In the genomic region with DNA sequence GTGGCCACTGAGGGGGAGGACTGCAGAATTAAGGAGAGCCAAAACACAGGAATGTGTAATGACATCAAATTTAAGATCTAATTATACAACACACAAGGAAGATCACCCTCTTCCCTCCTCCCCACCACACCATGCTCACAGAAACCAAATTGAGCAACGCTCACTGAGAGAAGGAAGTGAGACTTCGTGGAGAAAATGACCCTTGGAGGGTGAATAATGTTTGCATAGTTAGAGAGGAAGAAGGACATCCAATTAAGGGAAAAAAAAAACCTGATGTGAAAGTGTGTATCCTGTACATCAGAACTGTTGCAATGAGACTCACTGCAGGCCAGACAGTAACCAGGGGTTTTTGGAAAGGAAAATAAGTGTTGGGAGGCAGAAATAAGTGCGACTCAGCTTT, we compare ENCODE assay signal across 23 mouse cellular contexts.
DNase-seq lines count a peak whose midpoint lies in the region; ATAC-seq and TF ChIP-seq lines count a peak whose summit lies in the region.
"Had no signal": no experiment of that assay in that cellular context is flagged by ENCODE, and none has a peak within 500 bp of the region (broad histone marks: within the 10 kb centered on the region; RNA-seq: fewer than 3 reads in every experiment).

No protein-coding gene starts in this region.

- ATAC-seq in liver, embryonic 11.5 days (replicated peaks; ENCODE audit: low FRiP score), result no peak
- peak; percentile 99 for ATAC-seq in megakaryocyte progenitor cell, adult 5-6 weeks (replicated peaks; ENCODE audit: poor library complexity)
- no peak for ATAC-seq in forebrain, embryonic 14.5 days
- ATAC-seq: inflammation-experienced regulatory T-cells, adult 6 months; Patski had no signal

- no peak overlapping the region for H3K27ac ChIP-seq in liver, adult 2 months (replicated peaks; ENCODE audit: insufficient read depth, low read depth, low read length)
- no peak overlapping the region for H3K27ac ChIP-seq in liver, embryonic 11.5 days (ENCODE audit: low read depth, low read length)
- peak overlapping the region; percentile 95 for H3K27ac ChIP-seq in bone marrow macrophage, adult 2 months (ENCODE audit: insufficient read depth, low read depth, low read length)
- H3K27ac ChIP-seq in forebrain, embryonic 14.5 days (ENCODE audit: low read depth, low read length), result no peak overlapping the region
- H3K27ac ChIP-seq: embryonic facial prominence, embryonic 10.5 days; forebrain, embryonic 12.5 days; hindbrain, embryonic 13.5 days; liver, embryonic 13.5 days; midbrain, embryonic 12.5 days; neural tube, embryonic 13.5 days had no signal

- no peaks in the 10 kb centered on the region for H3K79me2 ChIP-seq in liver, adult 2 months (ENCODE audit: control insufficient read depth, insufficient read depth, low read length)

- TF ChIP-seq POLR2A in liver, adult 2 months (IDR thresholded peaks at IDR 0.05; ENCODE audit: extremely low read depth, insufficient read depth, low read length), result no peak
- no peak for TF ChIP-seq POLR2A in bone marrow macrophage, adult 2 months (IDR thresholded peaks at IDR 0.05; ENCODE audit: borderline replicate concordance, low read depth, low read length)

- no peaks in the 10 kb centered on the region for H3K4me1 ChIP-seq in liver, adult 2 months (ENCODE audit: control insufficient read depth, insufficient read depth, low read length)
- H3K4me1 ChIP-seq in liver, embryonic 11.5 days (replicated peaks; ENCODE audit: control insufficient read depth, insufficient read depth, low read length), result no peaks in the 10 kb centered on the region
- H3K4me1 ChIP-seq in bone marrow macrophage, adult 2 months (ENCODE audit: control insufficient read depth, insufficient read depth, low read length), result peaks cover 31% of the 10 kb centered on the region
- no peaks in the 10 kb centered on the region for H3K4me1 ChIP-seq in forebrain, embryonic 14.5 days (ENCODE audit: control insufficient read depth, insufficient read depth, low read length)
- H3K4me1 ChIP-seq: forebrain, embryonic 12.5 days; hindbrain, embryonic 13.5 days; liver, embryonic 13.5 days; midbrain, embryonic 12.5 days; neural tube, embryonic 13.5 days had no signal

- DNase-seq in liver, adult 2 months (ENCODE audit: extremely low read depth, low read depth, low spot score), result peak; percentile 47
- DNase-seq in liver, embryonic 11.5 days (ENCODE audit: low spot score), result no peak
- DNase-seq in 416B (ENCODE audit: low read depth), result peak; percentile 85
- DNase-seq in spleen, postnatal 4 days (ENCODE audit: low spot score in 2 of 2), result no peak
- no peak for DNase-seq in forebrain, embryonic 14.5 days (ENCODE audit: low spot score)
- DNase-seq: adrenal gland, adult 8-10 months; cerebellum, adult 18-20 months; cerebellum, postnatal 36 days; gastrocnemius, postnatal 25 days; heart, postnatal 10 days; kidney, adult 2 months; kidney, postnatal 14 days; left cerebral cortex, postnatal 4 days; liver, embryonic 13.5 days had no signal

- TF ChIP-seq CTCF in liver, adult 2 months (IDR thresholded peaks at IDR 0.05; ENCODE audit: low read depth, low read length), result no peak
- TF ChIP-seq CTCF in bone marrow macrophage, adult 2 months (IDR thresholded peaks at IDR 0.05; ENCODE audit: low read depth, low read length), result no peak

- H3K9ac ChIP-seq in liver, adult 2 months (ENCODE audit: low read depth, low read length), result no peak overlapping the region
- H3K9ac ChIP-seq in liver, embryonic 11.5 days (ENCODE audit: low read depth, low read length), result no peak overlapping the region
- no peak overlapping the region for H3K9ac ChIP-seq in forebrain, embryonic 14.5 days (ENCODE audit: low read length)
- H3K9ac ChIP-seq: forebrain, embryonic 12.5 days; hindbrain, embryonic 13.5 days; liver, embryonic 13.5 days; midbrain, embryonic 12.5 days; neural tube, embryonic 13.5 days had no signal

- H3K4me2 ChIP-seq in liver, embryonic 11.5 days, result no peak overlapping the region
- no peak overlapping the region for H3K4me2 ChIP-seq in forebrain, embryonic 14.5 days (ENCODE audit: low read length)
- H3K4me2 ChIP-seq: forebrain, embryonic 12.5 days; hindbrain, embryonic 13.5 days; liver, embryonic 13.5 days; midbrain, embryonic 12.5 days; neural tube, embryonic 13.5 days had no signal

- H3K9me3 ChIP-seq in liver, embryonic 11.5 days (ENCODE audit: control insufficient read depth, low read length), result no peaks in the 10 kb centered on the region
- H3K9me3 ChIP-seq in forebrain, embryonic 14.5 days (replicated peaks; ENCODE audit: control insufficient read depth, low read length), result no peaks in the 10 kb centered on the region
- H3K9me3 ChIP-seq: embryonic facial prominence, embryonic 10.5 days; forebrain, embryonic 12.5 days; hindbrain, embryonic 13.5 days; liver, embryonic 13.5 days; midbrain, embryonic 12.5 days; neural tube, embryonic 13.5 days had no signal

- 50% methylated on average over 3 of the region's 3 CpGs for WGBS in liver, adult 2 months
- 56% methylated on average over 3 of the region's 3 CpGs for WGBS in liver, embryonic 11.5 days
- WGBS in forebrain, embryonic 14.5 days, result 77% methylated on average over 3 of the region's 3 CpGs

- no peaks in the 10 kb centered on the region for H3K27me3 ChIP-seq in liver, adult 2 months (ENCODE audit: control insufficient read depth, insufficient read depth, low read length)
- H3K27me3 ChIP-seq in liver, embryonic 11.5 days (replicated peaks; ENCODE audit: control insufficient read depth, insufficient read depth, low read length), result no peaks in the 10 kb centered on the region
- H3K27me3 ChIP-seq in forebrain, embryonic 14.5 days (replicated peaks; ENCODE audit: control insufficient read depth, insufficient read depth, low read length), result no peaks in the 10 kb centered on the region
- H3K27me3 ChIP-seq: forebrain, embryonic 12.5 days; hindbrain, embryonic 13.5 days; liver, embryonic 13.5 days; midbrain, embryonic 12.5 days; neural tube, embryonic 13.5 days had no signal

- H3K4me3 ChIP-seq in liver, adult 2 months (ENCODE audit: insufficient read depth, low read depth, low read length), result no peak overlapping the region
- H3K4me3 ChIP-seq in liver, embryonic 11.5 days (ENCODE audit: low read depth, low read length), result no peak overlapping the region
- H3K4me3 ChIP-seq in bone marrow macrophage, adult 2 months (ENCODE audit: insufficient read depth, low read length), result no peak overlapping the region
- H3K4me3 ChIP-seq in forebrain, embryonic 14.5 days (ENCODE audit: low read depth, low read length), result no peak overlapping the region
- H3K4me3 ChIP-seq: embryonic facial prominence, embryonic 10.5 days; forebrain, embryonic 12.5 days; hindbrain, embryonic 13.5 days; liver, embryonic 13.5 days; midbrain, embryonic 12.5 days; neural tube, embryonic 13.5 days had no signal

- no peaks in the 10 kb centered on the region for H3K36me3 ChIP-seq in liver, adult 2 months (ENCODE audit: control insufficient read depth, insufficient read depth, low read length)
- H3K36me3 ChIP-seq in liver, embryonic 11.5 days (ENCODE audit: control insufficient read depth, insufficient read depth, low read length), result no peaks in the 10 kb centered on the region
- H3K36me3 ChIP-seq in forebrain, embryonic 14.5 days (ENCODE audit: control insufficient read depth, insufficient read depth, low read length), result no peaks in the 10 kb centered on the region
- H3K36me3 ChIP-seq: embryonic facial prominence, embryonic 10.5 days; forebrain, embryonic 12.5 days; hindbrain, embryonic 13.5 days; liver, embryonic 13.5 days; midbrain, embryonic 12.5 days; neural tube, embryonic 13.5 days had no signal

Comparison
In these comparisons a context has a peak if more than half of its experiments do, and no peak if none do; other contexts are left out.
1. DNase-seq: peak in liver, adult 2 months (single experiment) and 416B (single experiment); none in liver, embryonic 11.5 days (single experiment), spleen, postnatal 4 days (0 of 2) and forebrain, embryonic 14.5 days (single experiment).